Mouse (Mus musculus): ENCODE results near the gene Cda. TPM values are rescaled to one million over a fixed set of nuclear protein-coding genes. Genes with fewer than 3 reads are reported as not detected.
A peak's percentile ranks its signal among the peaks of the same experiment; 100 is the strongest.

Cda gene
- polyA plus RNA-seq, 1 experiment from 2014 or later: 24.6 TPM

DNA sequence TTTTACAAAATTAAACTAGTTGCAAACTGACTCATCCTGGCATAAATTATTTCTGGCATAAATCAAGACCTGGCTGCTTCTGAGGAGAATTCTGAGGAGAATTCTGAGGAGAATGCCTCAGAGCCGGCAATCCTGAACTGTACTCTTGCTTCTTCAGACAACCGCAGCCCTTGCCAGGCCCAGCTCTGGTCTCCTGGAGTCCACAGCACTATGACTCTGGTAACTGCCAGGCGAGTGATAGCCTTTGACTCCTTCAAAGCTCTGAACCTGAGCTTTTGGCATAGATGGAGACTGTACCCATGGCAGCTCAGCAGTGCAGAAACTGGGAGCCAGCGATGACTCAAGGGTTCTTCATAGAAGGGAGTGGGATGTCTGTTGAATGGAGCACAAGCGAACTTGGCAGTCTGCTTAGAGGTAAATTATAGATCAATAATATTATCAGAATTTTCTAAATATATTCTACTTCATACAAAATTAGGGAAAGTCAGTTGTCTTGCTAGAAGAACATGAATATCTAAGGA is 3.3 kb upstream of the Cda start:
- H3K27me3 ChIP-seq (ENCODE audit: insufficient read depth, low read length): no peaks in the 10 kb centered on the region
- no peak overlapping the region for H3K9ac ChIP-seq (replicated peaks; ENCODE audit: low read length)
- peaks cover 11% of the 10 kb centered on the region for H3K4me1 ChIP-seq (ENCODE audit: insufficient read depth, low read length)
- no peaks in the 10 kb centered on the region for H3K9me3 ChIP-seq (ENCODE audit: low read length)
- H3K27ac ChIP-seq (ENCODE audit: low read length): no peak overlapping the region
- H3K36me3 ChIP-seq (ENCODE audit: insufficient read depth, low read length): no peaks in the 10 kb centered on the region
- 81% methylated on average over 5 of the region's 5 CpGs for WGBS
- no peak for ATAC-seq (ENCODE audit: low FRiP score, low TSS enrichment)
- no peak overlapping the region for H3K4me2 ChIP-seq (replicated peaks; ENCODE audit: low read depth, low read length)
- H3K4me3 ChIP-seq (ENCODE audit: low read length): no peak overlapping the region

DNA sequence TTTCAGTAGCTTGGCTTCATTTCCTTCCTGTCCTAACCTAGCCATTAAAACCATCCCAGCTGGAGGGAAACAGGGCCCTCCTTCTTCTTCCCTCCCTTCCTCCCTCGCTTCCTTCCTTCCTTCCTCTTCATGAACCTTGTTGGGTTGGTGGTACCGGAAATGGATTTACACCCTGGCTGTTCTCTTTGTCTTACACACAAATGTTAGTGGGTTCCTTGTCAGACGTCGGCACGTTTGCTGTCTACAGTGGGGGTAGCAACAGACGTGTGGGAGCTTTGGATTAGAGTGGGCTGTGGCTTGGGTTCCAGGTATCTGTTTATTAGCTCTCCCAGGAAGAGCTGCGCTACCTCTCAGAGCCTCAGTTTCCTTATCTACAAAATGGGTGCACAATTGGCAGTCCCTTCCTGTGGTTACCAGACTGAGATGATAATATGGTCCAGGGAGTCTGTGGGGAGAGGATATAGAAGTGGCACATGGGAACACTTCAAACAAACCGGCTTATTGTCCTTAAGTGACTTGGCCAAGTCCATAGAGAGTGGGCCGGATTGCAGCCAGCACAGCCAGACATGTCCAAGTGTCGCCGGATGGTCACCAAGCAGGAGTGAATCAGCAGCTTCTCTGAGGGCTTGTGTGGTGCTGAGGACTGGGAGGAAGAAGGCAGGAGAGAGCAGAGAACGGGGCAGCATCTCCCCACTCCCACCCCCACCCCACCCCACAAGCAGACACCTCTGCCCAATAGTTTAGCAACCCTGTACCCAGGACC is 887 bp upstream of the Cda start:
- no peaks in the 10 kb centered on the region for H3K9me3 ChIP-seq (ENCODE audit: low read length)
- H3K4me2 ChIP-seq (replicated peaks; ENCODE audit: low read depth, low read length): peak overlapping the region; percentile 68
- H3K27me3 ChIP-seq (ENCODE audit: insufficient read depth, low read length): no peaks in the 10 kb centered on the region
- H3K4me1 ChIP-seq (ENCODE audit: insufficient read depth, low read length): peaks cover 11% of the 10 kb centered on the region
- no peak overlapping the region for H3K4me3 ChIP-seq (ENCODE audit: low read length)
- 74% methylated on average over 12 of the region's 12 CpGs for WGBS
- H3K9ac ChIP-seq (replicated peaks; ENCODE audit: low read length): no peak overlapping the region
- ATAC-seq (ENCODE audit: low FRiP score, low TSS enrichment): no peak
- no peaks in the 10 kb centered on the region for H3K36me3 ChIP-seq (ENCODE audit: insufficient read depth, low read length)
- H3K27ac ChIP-seq (ENCODE audit: low read length): peak overlapping the region; percentile 39; the same call in 1 of the 2 replicates

DNA sequence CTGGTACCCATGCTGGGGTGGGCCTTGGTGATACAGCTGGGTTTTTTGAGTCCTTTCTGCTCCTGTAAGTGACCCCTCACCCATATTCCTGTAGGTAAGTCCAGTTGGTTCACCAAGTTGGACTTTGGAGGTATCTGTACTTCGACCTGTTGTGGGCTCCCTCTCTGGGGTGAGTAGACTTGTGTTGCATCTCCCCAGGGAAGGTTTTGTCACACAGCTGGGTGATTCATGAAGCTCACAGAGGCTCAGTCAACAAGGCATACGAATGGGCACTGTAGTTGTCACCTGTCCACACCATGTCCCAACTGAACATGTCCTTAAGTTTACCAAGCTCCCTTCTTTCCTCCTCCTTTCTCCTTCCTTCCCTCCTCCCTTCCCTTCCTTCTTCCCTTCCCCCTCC is 1.2 kb downstream of the Cda start:
- Histone ChIP-seq H3K4me2 (replicated peaks; ENCODE audit: low read depth, low read length) (0 out of 2 replicates have a peak overlapping the region, but pooled peaks have one; percentile 7), H3K4me1 (ENCODE audit: insufficient read depth, low read length) (peaks cover 12% of the 10 kb centered on the region), H3K27ac (ENCODE audit: low read length) (no peak overlapping the region), H3K9ac (replicated peaks; ENCODE audit: low read length) (no peak overlapping the region), H3K4me3 (ENCODE audit: low read length) (no peak overlapping the region), H3K27me3 (ENCODE audit: insufficient read depth, low read length) (no peaks in the 10 kb centered on the region), H3K36me3 (ENCODE audit: insufficient read depth, low read length) (no peaks in the 10 kb centered on the region), H3K9me3 (ENCODE audit: low read length) (no peaks in the 10 kb centered on the region)
- ATAC-seq (ENCODE audit: low FRiP score, low TSS enrichment): no peak
- WGBS: 74% methylated on average over 2 of the region's 2 CpGs

DNA sequence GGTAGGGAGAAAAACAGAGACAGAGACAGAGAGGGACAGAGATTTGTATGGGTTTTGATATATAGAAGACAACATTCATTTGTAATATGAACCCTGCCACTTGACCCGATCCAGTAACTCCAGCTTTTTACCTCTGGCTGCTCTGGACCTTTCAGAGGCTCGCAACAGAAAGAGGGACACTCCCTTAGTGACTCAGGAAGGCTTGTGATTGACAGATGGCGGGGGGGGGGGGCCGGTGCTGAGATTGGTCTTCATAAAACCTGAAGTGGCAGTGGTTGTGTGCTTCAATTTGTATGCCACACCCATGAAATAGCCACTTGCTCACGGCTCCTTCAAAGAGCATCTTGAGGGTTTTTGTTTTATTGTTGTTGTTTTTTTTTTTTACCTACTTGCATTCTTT is 4.3 kb downstream of the Cda start:
- no peaks in the 10 kb centered on the region for H3K36me3 ChIP-seq (ENCODE audit: insufficient read depth, low read length)
- no peak overlapping the region for H3K9ac ChIP-seq (replicated peaks; ENCODE audit: low read length)
- no peak overlapping the region for H3K27ac ChIP-seq (ENCODE audit: low read length)
- H3K9me3 ChIP-seq (ENCODE audit: low read length): no peaks in the 10 kb centered on the region
- no peak overlapping the region for H3K4me3 ChIP-seq (ENCODE audit: low read length)
- no peaks in the 10 kb centered on the region for H3K27me3 ChIP-seq (ENCODE audit: insufficient read depth, low read length)
- H3K4me1 ChIP-seq (ENCODE audit: insufficient read depth, low read length): peaks cover 12% of the 10 kb centered on the region
- 31% methylated on average over 5 of the region's 5 CpGs for WGBS
- no peak for ATAC-seq (ENCODE audit: low FRiP score, low TSS enrichment)
- no peak overlapping the region for H3K4me2 ChIP-seq (replicated peaks; ENCODE audit: low read depth, low read length)

DNA sequence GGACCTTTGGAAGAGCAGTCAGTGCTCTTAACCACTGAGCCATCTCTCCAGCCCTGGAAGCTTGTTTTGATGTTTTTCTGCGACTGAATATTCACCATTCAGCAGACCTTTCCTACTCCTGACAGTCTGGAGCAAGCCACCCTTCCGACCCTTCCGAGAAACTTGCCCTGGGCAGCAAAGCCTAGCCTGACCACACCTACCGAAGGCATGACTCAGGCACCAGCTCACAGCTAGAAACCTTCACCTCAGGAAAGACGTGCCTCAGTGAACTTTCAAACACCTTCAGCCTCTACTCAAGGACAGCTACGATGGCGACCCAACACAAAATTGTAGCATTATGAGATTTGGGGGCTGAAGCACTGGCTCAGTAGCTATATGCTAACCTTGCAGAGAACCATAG is 4.9 kb downstream of the Cda start:
- Histone ChIP-seq H3K4me2 (replicated peaks; ENCODE audit: low read depth, low read length) (no peak overlapping the region), H3K27me3 (ENCODE audit: insufficient read depth, low read length) (no peaks in the 10 kb centered on the region), H3K9ac (replicated peaks; ENCODE audit: low read length) (no peak overlapping the region), H3K4me1 (ENCODE audit: insufficient read depth, low read length) (peaks cover 6% of the 10 kb centered on the region), H3K27ac (ENCODE audit: low read length) (no peak overlapping the region), H3K9me3 (ENCODE audit: low read length) (no peaks in the 10 kb centered on the region), H3K4me3 (ENCODE audit: low read length) (no peak overlapping the region), H3K36me3 (ENCODE audit: insufficient read depth, low read length) (no peaks in the 10 kb centered on the region)
- 69% methylated on average over 7 of the region's 7 CpGs for WGBS
- ATAC-seq (ENCODE audit: low FRiP score, low TSS enrichment): no peak

DNA sequence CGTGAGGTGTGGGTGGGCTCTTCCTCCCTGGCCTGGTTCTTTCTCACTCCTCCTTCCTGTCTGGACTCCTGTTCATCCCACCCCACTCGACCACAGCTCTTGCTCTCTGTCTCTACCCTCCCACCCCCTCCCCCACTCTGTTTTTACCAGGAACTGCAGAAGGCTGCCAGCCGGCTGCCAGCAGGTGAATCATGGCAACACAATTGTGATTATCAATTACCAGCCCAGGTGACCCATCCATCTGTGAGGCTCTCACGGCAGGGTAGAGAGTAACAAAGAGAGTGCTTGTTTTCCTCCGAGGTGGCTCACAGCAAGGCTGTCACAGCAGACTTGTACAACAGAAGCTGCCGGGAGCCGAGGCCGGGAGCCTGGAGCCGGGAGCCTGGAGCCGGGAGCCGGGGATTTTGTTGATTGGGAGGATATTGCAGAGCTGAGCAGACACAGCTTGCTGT is 6.4 kb downstream of the Cda start:
- Histone ChIP-seq H3K27me3 (ENCODE audit: insufficient read depth, low read length) (no peaks in the 10 kb centered on the region), H3K36me3 (ENCODE audit: insufficient read depth, low read length) (no peaks in the 10 kb centered on the region), H3K9me3 (ENCODE audit: low read length) (no peaks in the 10 kb centered on the region), H3K4me3 (ENCODE audit: low read length) (no peak overlapping the region), H3K9ac (replicated peaks; ENCODE audit: low read length) (no peak overlapping the region; the same call in 1 of the 2 replicates), H3K4me2 (replicated peaks; ENCODE audit: low read depth, low read length) (0 out of 2 replicates have a peak overlapping the region, but pooled peaks have one; percentile 4), H3K4me1 (ENCODE audit: insufficient read depth, low read length) (peaks cover 3% of the 10 kb centered on the region; the same call in 1 of the 2 replicates), H3K27ac (ENCODE audit: low read length) (no peak overlapping the region)
- whole genome bisulfite sequencing: 16% methylated on average over 11 of the region's 11 CpGs
- no peak for ATAC-seq (ENCODE audit: low FRiP score, low TSS enrichment)

DNA sequence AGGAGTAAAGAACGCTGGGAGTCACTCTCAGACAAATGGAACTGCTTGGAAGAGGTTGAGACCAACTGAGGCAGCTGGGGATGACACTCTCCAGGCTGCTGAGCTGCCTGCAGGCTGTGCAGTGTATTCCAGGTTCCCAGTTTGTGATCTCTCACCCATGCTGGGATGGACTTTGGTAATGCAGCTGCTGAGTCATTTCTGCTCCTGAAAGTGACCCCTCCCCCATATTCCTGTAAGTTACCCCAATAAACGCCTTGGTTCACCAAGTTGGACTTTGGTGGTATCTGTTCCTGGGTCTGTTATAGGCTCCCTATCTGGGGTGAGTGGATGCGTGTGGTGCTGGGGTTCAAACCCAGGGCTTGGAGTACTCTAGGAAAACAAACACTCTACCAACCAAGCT is 9.6 kb downstream of the Cda start:
- H3K9me3 ChIP-seq (ENCODE audit: low read length): no peaks in the 10 kb centered on the region
- no peak overlapping the region for H3K4me3 ChIP-seq (ENCODE audit: low read length)
- H3K27me3 ChIP-seq (ENCODE audit: insufficient read depth, low read length): no peaks in the 10 kb centered on the region
- ATAC-seq (ENCODE audit: low FRiP score, low TSS enrichment): no peak
- peaks cover 3% of the 10 kb centered on the region; the same call in 1 of the 2 replicates for H3K4me1 ChIP-seq (ENCODE audit: insufficient read depth, low read length)
- no peak overlapping the region for H3K4me2 ChIP-seq (replicated peaks; ENCODE audit: low read depth, low read length)
- H3K36me3 ChIP-seq (ENCODE audit: insufficient read depth, low read length): no peaks in the 10 kb centered on the region
- H3K27ac ChIP-seq (ENCODE audit: low read length): no peak overlapping the region
- H3K9ac ChIP-seq (replicated peaks; ENCODE audit: low read length): no peak overlapping the region
- 79% methylated on average over 3 of the region's 3 CpGs for WGBS

DNA sequence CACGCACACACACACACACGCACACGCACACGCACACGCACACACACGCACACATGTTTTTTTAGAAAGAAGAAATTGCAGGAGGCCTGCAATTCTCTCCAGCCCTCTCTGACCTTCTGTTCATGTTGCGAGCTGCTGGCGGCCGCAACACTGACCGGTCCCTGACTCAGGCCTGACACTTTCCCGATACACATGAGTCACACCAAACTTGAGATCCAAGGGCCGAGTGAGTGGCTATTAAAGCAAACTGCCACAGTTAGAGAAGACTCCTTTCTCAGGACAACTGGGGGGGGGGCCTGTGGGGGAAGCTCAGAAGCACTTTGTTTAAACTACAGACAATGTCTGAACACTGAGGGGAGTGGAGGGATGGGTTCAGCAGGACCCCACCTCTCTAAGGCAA is 11.2 kb downstream of the Cda start:
- no peaks in the 10 kb centered on the region for H3K9me3 ChIP-seq (ENCODE audit: low read length)
- H3K4me1 ChIP-seq (ENCODE audit: insufficient read depth, low read length): peaks cover 2% of the 10 kb centered on the region; the same call in 1 of the 2 replicates
- H3K4me2 ChIP-seq (replicated peaks; ENCODE audit: low read depth, low read length): no peak overlapping the region
- no peaks in the 10 kb centered on the region for H3K27me3 ChIP-seq (ENCODE audit: insufficient read depth, low read length)
- no peak for ATAC-seq (ENCODE audit: low FRiP score, low TSS enrichment)
- no peaks in the 10 kb centered on the region for H3K36me3 ChIP-seq (ENCODE audit: insufficient read depth, low read length)
- no peak overlapping the region for H3K9ac ChIP-seq (replicated peaks; ENCODE audit: low read length)
- WGBS: 81% methylated on average over 12 of the region's 12 CpGs
- no peak overlapping the region for H3K4me3 ChIP-seq (ENCODE audit: low read length)
- no peak overlapping the region for H3K27ac ChIP-seq (ENCODE audit: low read length)

DNA sequence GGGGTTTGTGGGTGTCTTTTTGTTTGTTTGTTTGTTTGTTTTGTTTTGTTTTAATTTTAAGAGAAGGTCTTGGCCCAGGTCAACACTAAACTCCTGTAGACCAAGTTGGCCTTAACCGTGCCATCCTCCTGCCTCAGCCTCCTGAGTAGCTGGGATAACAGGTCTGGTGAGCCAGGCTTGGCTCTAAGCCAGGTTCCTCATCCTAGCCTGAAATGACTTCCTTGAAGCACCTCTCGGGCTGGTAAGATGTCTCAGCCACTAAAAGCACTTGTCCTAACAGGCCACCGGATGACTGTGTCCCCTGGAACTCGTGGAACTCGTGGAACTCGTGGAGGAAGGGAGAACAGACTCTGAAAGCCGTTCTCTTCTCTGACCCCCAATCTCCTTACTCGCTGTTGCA is 11.7 kb downstream of the Cda start:
- Histone ChIP-seq H3K9me3 (ENCODE audit: low read length) (no peaks in the 10 kb centered on the region), H3K4me1 (ENCODE audit: insufficient read depth, low read length) (no peaks in the 10 kb centered on the region), H3K4me2 (replicated peaks; ENCODE audit: low read depth, low read length) (no peak overlapping the region), H3K27ac (ENCODE audit: low read length) (no peak overlapping the region), H3K4me3 (ENCODE audit: low read length) (no peak overlapping the region), H3K27me3 (ENCODE audit: insufficient read depth, low read length) (no peaks in the 10 kb centered on the region), H3K36me3 (ENCODE audit: insufficient read depth, low read length) (no peaks in the 10 kb centered on the region), H3K9ac (replicated peaks; ENCODE audit: low read length) (no peak overlapping the region)
- no peak for ATAC-seq (ENCODE audit: low FRiP score, low TSS enrichment)
- 87% methylated on average over 8 of the region's 8 CpGs for WGBS

DNA sequence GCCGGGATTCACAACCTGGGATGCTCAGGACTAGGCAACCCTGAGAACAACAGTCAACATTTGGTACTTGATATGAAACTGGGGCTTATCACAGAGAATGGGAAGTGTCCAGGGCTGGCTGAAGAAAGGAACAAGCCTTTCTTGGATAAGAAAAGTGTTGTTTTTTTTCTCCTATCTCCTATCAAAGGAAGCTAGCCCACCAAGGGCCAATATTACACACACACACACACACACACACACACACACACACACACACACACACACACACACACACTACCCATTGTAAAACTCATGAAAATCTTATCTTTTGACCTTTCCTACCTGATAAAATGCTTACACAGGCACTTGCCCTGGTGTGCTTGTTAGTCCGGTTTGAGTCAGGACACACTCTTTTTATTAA is 12.3 kb downstream of the Cda start:
- no peaks in the 10 kb centered on the region for H3K36me3 ChIP-seq (ENCODE audit: insufficient read depth, low read length)
- no peaks in the 10 kb centered on the region for H3K4me1 ChIP-seq (ENCODE audit: insufficient read depth, low read length)
- H3K4me3 ChIP-seq (ENCODE audit: low read length): no peak overlapping the region
- ATAC-seq (ENCODE audit: low FRiP score, low TSS enrichment): no peak
- no peaks in the 10 kb centered on the region for H3K9me3 ChIP-seq (ENCODE audit: low read length)
- H3K27ac ChIP-seq (ENCODE audit: low read length): no peak overlapping the region
- no peaks in the 10 kb centered on the region for H3K27me3 ChIP-seq (ENCODE audit: insufficient read depth, low read length)
- H3K9ac ChIP-seq (replicated peaks; ENCODE audit: low read length): no peak overlapping the region
- H3K4me2 ChIP-seq (replicated peaks; ENCODE audit: low read depth, low read length): no peak overlapping the region
- WGBS: 79% methylated on average over 2 of the region's 2 CpGs
